Mouse (Mus musculus) embryonic stem cell, embryonic (primary cell): ENCODE measurements around the gene Nufip2.

Experiments
- CTCF ChIA-PET, 4 experiments: fragments of 300-600 bp in 2 of 4; fragments of 350-600 bp in 2 of 4; sonication (Branson Sonifier 250); formaldehyde crosslinking; loops; one replicate each; lab custom pipeline; 2022; ENCODE audit warnings: inconsistent platforms in 2 of 4; lab: Charles Lee
- POLR2A ChIA-PET, 4 experiments: fragments of 300-600 bp in 2 of 4; fragments of 350-600 bp in 2 of 4; sonication (Branson Sonifier 250); formaldehyde crosslinking; loops; one replicate each; lab custom pipeline; 2022; ENCODE audit warnings: antibody characterized with exemption in 4 of 4, inconsistent platforms in 1 of 4; lab: Charles Lee

The Nufip2 gene

GRCm38 (mm10) chr11:77775701-77776400 lies 89.9 kb downstream of the Nufip2 start:
- CTCF ChIA-PET, result interaction anchor here in 2 of 4 experiments (0.9 kb wide), 2 partner anchors 8 to 17 kb away, joined by 3 read pairs; no protein-coding TSS in a partner anchor
- POLR2A ChIA-PET, result interaction anchor here in 2 of 4 experiments (0.5 to 1.7 kb wide), 8 partner anchors 9 to 246 kb away, joined by 3 to 6 read pairs (median 4); no protein-coding TSS in a partner anchor

DNA sequence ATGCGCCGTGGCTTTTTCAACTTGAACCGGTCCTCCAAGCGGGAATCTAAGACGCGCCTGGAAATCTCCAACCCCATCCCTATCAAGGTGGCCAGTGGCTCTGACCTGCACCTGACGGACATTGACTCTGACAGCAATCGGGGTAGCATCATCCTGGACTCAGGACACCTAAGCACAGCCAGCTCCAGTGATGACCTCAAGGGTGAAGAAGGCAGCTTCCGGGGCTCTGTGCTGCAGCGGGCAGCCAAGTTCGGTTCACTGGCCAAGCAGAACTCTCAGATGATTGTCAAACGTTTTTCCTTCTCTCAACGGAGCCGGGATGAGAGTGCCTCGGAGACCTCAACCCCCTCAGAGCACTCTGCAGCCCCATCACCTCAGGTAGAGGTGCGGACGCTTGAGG lies 91.5 kb downstream of the Nufip2 start:
- ChIA-PET CTCF (interaction anchor here in 3 of 4 experiments (0.8 to 1.8 kb wide), 11 partner anchors 9 to 270 kb away, joined by 3 to 8 read pairs (median 3); partner anchors contain the start of gene Myo18a (in 1 of the 3)), POLR2A (interaction anchor here (0.9 to 2.2 kb wide), 6 partner anchors 11 to 90 kb away, joined by 3 to 16 read pairs (median 3); no protein-coding TSS in a partner anchor)

- CTCF ChIA-PET, result interaction anchor here (0.7 to 1.8 kb wide), 15 partner anchors 9 to 310 kb away, joined by 3 to 8 read pairs (median 3); partner anchors contain the start of gene Myo18a (in 1 of the 4)
- POLR2A ChIA-PET, result interaction anchor here (0.7 to 2.2 kb wide), 9 partner anchors 11 to 62 kb away, joined by 3 to 16 read pairs (median 3); partner anchors contain the start of gene Myo18a (in 1 of the 4)
Measured at GRCm38 (mm10) chr11:77777937-77778336, 92.0 kb downstream of the Nufip2 start.

DNA sequence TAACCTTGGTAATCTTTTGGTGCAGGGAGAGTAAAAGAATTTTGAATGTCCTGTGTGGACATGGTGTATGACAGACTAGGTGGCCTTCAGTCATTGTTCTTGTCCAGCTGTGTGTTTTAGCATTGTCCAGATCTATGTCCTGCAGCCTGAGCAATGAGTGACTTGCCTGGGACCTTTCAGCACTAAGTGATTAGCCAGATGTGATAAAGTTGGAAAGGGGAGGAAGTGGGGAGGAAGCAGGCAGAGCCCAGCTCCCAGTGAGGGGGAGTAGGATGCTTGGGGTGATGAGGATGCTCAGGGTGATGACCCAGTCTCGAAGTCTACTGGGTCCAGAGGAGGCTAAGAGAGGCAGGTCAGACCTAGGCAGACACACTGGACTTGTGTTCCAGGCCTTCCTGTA lies 93.3 kb downstream of the Nufip2 start:
- ChIA-PET POLR2A (interaction anchor here in 3 of 4 experiments (0.6 to 1.4 kb wide), 8 partner anchors 14 to 1117 kb away, joined by 3 to 6 read pairs (median 3); partner anchors contain the start of gene Taok1 (in 1 of the 3)), CTCF (interaction anchor here in 3 of 4 experiments (0.5 to 1.1 kb wide), 4 partner anchors 13 to 42 kb away, joined by 3 to 5 read pairs (median 4); no protein-coding TSS in a partner anchor)

DNA sequence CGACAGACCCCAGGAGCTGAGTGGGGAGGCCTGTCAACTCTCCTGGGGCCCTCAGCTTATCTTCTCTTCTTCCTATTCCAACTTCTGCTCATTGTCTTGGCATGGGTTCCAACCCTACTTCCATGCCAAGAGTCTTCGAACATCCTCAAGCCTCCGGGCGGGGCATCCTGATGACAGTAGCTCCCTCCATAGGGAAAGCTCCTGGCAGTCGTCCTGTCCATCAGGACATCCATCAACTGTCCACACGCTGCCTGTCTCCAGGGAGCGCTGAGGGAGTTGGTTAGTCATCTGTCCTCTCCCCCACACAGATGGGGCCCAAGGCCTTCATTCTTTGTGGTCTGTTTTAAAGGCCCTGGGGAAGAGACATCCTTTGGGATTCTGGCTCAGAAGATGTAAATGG lies 95.1 kb downstream of the Nufip2 start:
- ChIA-PET POLR2A (interaction anchor here in 3 of 4 experiments (0.6 to 7.0 kb wide), 9 partner anchors 9 to 521 kb away, joined by 3 to 42 read pairs (median 3); partner anchors contain the start of genes Myo18a (in 1 of the 3) and Spag5 (in 1 of the 3)), CTCF (interaction anchor here in 2 of 4 experiments (0.8 to 1.5 kb wide), 3 partner anchors 19 to 173 kb away, joined by 3 to 4 read pairs (median 3); partner anchors contain the start of gene Myo18a (in 1 of the 2))

DNA sequence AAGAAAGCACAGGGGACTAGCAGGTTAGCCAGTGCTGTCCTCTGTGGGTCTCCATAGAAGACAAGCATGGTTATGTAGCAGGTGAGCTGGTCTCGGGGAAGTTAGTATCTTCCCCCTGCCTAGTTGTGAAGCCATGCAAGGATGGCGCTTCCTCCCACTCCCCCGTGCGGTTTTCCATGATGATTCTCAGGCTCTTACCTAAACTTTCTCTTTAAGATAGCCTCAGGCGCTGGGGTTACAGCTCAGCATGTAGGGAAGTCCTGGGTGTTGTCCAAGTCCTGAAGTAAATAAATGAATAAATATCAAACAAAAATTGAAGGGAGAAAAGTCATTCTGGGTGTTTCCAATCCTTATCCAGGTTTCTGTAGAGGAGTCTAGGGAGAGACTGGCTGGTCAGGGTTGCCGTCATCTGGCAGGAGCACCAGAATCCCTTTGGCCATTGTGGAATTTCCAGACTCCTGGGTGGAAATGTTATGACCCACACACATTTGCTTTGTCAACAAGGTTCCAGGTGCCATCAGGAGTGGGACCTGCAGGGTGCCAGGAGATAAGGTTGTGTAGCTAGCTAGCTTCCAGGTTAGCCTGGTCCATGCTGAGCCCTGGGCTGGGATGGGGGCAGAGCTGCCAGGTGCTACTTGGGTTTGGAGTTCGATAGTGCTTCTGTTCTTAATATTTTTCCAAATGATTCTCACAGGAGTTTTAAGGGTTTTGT lies 96.3 kb downstream of the Nufip2 start:
- ChIA-PET CTCF (interaction anchor here (0.5 to 2.3 kb wide), 8 partner anchors 19 to 53 kb away, joined by 3 to 10 read pairs (median 4); partner anchors contain the start of gene Myo18a (in 1 of the 4)), POLR2A (interaction anchor here in 3 of 4 experiments (0.6 to 7.0 kb wide), 10 partner anchors 10 to 201 kb away, joined by 3 to 42 read pairs (median 5); partner anchors contain the start of gene Myo18a (in 1 of the 3))

- POLR2A ChIA-PET, result interaction anchor here in 3 of 4 experiments (0.6 to 7.0 kb wide), 17 partner anchors 10 to 701 kb away, joined by 3 to 42 read pairs (median 4); partner anchors contain the start of gene Myo18a (in 1 of the 3)
- CTCF ChIA-PET, result interaction anchor here (0.6 to 2.3 kb wide), 18 partner anchors 10 to 110 kb away, joined by 3 to 10 read pairs (median 4); partner anchors contain the start of gene Myo18a (in 1 of the 4)
Measured at GRCm38 (mm10) chr11:77783211-77783746, 97.3 kb downstream of the Nufip2 start.

DNA sequence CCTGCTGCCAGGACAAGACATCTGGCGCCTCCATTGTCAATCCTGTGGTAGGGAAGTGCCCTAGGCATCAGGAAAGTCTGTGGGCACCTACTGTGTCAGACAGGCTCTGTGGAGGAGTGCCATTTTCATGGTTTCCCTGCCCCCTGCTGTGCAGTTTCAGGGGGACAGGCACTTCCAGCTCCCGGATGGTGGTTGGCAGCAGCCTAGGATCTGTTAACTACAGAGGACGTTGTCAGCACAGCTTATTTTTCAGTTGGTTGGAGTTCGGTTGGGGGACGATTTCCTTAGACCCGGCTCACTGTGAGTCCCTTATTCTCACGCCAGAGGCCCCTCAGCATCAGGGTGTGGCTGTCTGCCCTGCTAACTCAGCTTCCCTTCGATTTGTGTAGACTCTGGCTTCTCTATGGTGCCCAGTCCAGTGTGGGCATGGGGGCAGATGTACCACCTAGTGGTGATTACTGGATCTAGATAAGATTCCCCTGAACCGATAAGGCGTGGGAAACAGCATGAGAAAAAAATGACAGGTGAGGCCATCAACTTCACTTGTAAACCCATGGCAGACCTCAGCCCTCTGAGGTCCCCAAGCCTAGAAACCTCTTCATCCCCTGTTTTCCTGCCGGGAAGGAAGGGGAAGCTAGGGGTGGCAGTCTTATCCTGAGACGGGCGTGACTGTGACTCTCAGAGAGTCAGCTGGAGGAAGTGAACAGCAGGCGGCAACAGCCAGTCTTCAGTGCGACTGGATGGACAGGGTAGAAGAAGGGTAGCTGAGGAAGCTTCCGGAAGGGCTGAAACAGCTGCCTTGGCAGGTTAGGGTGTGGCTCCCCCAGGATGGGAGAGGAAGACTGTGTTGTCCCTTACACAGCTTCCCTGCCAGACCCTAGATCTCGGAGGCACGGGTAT lies 98.0 kb downstream of the Nufip2 start:
- CTCF ChIA-PET, result interaction anchor here (0.6 to 2.3 kb wide), 18 partner anchors 8 to 185 kb away, joined by 3 to 10 read pairs (median 4); partner anchors contain the start of gene Myo18a (in 1 of the 4)
- POLR2A ChIA-PET, result interaction anchor here in 3 of 4 experiments (0.9 to 7.0 kb wide), 18 partner anchors 9 to 122 kb away, joined by 3 to 42 read pairs (median 4); partner anchors contain the start of gene Myo18a (in 1 of the 3)

DNA sequence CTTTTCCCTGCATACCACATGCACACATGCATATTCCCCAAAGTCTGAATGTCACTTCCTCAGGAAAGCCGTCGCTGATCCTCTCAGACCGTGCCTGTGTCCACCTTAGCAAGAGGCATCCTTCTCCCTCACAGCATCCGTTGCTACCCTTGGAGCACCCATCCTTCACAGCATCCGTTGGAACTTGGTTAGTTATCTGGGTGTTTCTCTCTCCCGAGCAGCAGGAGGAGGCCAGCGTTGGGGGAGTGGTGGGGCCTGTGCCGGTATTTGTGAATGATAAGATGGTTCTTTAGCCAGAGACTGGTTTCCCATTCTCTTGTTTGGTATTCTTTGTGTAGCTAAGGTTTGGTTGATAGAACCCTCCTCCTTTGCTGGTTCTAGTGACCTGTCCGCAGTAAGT lies 98.9 kb downstream of the Nufip2 start:
- ChIA-PET CTCF (interaction anchor here in 3 of 4 experiments (0.5 to 2.3 kb wide), 11 partner anchors 9 to 184 kb away, joined by 3 to 10 read pairs (median 4); no protein-coding TSS in a partner anchor), POLR2A (interaction anchor here in 3 of 4 experiments (0.6 to 7.0 kb wide), 11 partner anchors 9 to 112 kb away, joined by 3 to 42 read pairs (median 4); no protein-coding TSS in a partner anchor)

DNA sequence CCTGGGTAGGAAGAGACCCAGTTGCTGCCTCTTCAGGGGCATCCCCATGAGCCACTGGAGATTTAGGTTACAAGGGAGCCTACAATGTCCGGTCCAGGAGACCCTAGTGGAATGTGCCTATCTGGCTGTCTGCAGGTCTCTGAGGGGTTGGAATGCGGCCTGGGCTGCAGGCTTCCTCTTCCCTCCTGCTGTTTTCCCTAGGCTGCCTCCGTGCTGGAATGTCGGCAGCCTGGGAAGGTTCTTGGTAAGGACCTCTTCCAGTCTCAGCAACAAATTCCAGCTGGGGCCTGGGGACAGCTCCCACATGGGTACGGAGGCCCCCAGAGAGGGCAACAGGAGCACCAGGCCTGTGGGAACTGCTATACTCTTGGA lies 99.4 kb downstream of the Nufip2 start:
- ChIA-PET CTCF (interaction anchor here in 3 of 4 experiments (1.0 to 1.6 kb wide), 6 partner anchors 19 to 277 kb away, joined by 3 to 5 read pairs (median 4); no protein-coding TSS in a partner anchor), POLR2A (interaction anchor here in 3 of 4 experiments (0.9 to 7.0 kb wide), 7 partner anchors 10 to 112 kb away, joined by 3 to 42 read pairs (median 6); partner anchors contain the start of gene Nufip2 (in 1 of the 3))

DNA sequence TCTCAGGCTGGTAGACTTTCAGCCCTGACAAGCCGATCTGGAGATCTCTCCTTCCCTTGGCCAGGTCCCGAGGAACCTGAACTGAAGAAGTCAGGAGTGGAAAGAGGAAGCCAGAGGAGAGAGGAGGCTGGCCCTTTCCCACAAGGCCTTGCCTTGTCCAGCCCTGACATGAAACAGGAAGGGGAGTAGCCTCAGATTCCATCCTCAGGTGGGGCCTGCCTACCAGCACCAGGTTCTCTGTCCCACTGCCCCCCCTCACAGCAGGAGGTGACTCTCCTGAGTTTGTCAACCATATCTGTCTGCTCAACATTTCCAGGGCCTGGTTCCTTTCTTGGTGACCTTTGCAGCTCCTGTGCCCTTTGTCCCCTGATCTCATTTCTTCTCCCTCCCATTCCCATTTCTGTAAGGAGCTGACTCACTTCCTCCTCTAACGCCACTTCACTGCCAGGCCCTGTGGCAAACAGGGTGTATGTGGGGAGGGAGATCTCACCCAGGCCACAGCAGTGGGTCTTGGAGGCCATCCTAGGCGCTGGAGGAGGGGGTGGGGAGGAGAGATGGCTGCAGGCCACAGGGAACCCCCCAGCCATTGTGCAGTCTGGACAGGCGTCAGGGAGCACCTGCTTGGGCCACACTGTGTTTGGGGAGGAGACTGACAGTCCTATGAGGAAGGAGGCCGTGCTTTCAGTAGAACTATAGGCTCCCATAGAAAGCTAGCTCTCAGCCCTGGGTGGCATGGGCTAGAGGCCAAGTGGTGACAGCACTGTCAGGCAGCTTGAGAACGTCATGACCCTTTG lies 100.0 kb downstream of the Nufip2 start:
- ChIA-PET CTCF (interaction anchor here in 3 of 4 experiments (1.0 to 1.6 kb wide), 7 partner anchors 8 to 278 kb away, joined by 3 to 5 read pairs (median 4); no protein-coding TSS in a partner anchor), POLR2A (interaction anchor here in 3 of 4 experiments (0.7 to 7.0 kb wide), 11 partner anchors 10 to 113 kb away, joined by 3 to 42 read pairs (median 4); partner anchors contain the start of gene Nufip2 (in 2 of the 3))

DNA sequence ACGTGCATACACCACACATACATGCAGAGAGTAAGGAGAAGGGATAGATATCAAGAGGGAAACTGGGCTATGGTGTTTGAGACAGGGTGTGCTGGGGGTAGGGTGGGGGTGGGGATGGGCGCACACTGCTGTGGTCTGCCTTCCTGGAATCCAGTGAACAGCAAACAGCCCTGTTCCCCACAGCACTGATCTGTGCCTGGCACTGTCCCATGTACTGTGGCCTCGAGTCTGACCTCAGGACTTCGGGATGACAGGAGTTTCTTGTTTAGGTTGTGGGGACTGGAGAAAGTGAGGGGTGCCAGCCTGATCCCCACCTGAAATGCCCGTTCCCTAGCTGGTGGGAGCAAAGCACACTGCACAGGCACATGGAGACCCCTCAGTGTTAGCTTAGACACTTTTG lies 101.8 kb downstream of the Nufip2 start, which contains the start of gene Gm10277:
Gm10277 (minus strand) TSS at position 41 of the 400 bp plus-strand sequence.
- POLR2A ChIA-PET, result interaction anchor here in 3 of 4 experiments (0.5 to 5.2 kb wide), 5 partner anchors 21 to 571 kb away, joined by 3 to 28 read pairs (median 3); partner anchors contain the start of gene Ssh2 (in 1 of the 3)
- CTCF ChIA-PET, result interaction anchor here in 2 of 4 experiments (1.1 to 1.2 kb wide), 3 partner anchors 24 to 50 kb away, joined by 3 read pairs; partner anchors contain the start of gene Myo18a (in 1 of the 2)

GRCm38 (mm10) chr11:77789512-77789911 lies 103.6 kb downstream of the Nufip2 start:
- POLR2A ChIA-PET, result interaction anchor here in 3 of 4 experiments (0.6 to 2.2 kb wide), 5 partner anchors 17 to 132 kb away, joined by 3 to 14 read pairs (median 4); partner anchors contain the start of gene Nufip2 (in 1 of the 3)
- CTCF ChIA-PET, result interaction anchor here in 3 of 4 experiments (0.6 to 1.1 kb wide), 3 partner anchors 18 to 159 kb away, joined by 3 to 5 read pairs (median 4); no protein-coding TSS in a partner anchor

DNA sequence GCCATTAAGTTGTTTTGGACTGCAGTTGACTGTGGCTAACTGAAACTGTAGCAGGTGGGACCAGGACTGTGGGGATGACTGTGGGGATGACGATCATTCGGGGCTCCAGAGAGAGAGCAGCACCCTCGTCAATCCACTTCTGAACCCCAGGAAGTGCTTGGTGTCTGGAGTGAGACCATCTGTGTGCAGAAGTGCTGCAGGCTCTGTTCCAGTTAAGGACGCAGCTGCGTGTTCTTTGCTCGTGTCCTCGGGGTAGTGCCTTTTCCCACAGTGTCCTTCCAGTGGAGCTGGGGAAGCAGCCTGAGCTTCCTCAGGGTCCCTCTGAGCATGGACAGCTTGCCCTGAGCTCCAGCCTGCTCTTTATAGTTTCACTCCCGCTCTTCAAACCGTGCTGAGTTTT lies 104.3 kb downstream of the Nufip2 start:
- POLR2A ChIA-PET, result interaction anchor here in 2 of 4 experiments (0.5 to 2.2 kb wide), 9 partner anchors 15 to 104 kb away, joined by 3 to 14 read pairs (median 3); partner anchors contain the start of genes Myo18a (in 1 of the 2) and Nufip2 (in 1 of the 2)
- CTCF ChIA-PET, result interaction anchor here (0.5 to 1.1 kb wide), 12 partner anchors 25 to 327 kb away, joined by 3 to 7 read pairs (median 3); partner anchors contain the start of gene Myo18a (in 1 of the 4)
